Mouse (Mus musculus) forebrain, postnatal 0 days (tissue): ENCODE measurements around the gene Gimap5. TPM values are rescaled to one million over a fixed set of nuclear protein-coding genes. Genes with fewer than 3 reads are reported as not detected.

Source experiments
- ATAC-seq: fragments of 200-750 bp; cut with Nextera tagmentation; 2 replicates; pipeline ENCODE4 v1.8.0; 2017; ENCODE audit warnings: mild to moderate bottlenecking, moderate library complexity
- DNase-seq: peaks from one replicate; pipeline ENCODE4 v3.0.0-alpha.2; 2015
- H3K27ac ChIP-seq: fragments of 300-500 bp; sonication (generic); 2 replicates; pipeline ENCODE4 v1.5.1; 2014; ENCODE audit warnings: low read depth, mild to moderate bottlenecking, antibody characterized with exemption, low read length, moderate library complexity, mixed read lengths
- H3K27me3 ChIP-seq: fragments of 300-500 bp; sonication (generic); 2 replicates; pipeline ENCODE4 v1.6.1; 2014; ENCODE audit warnings: mild to moderate bottlenecking, low read length, mixed read lengths; ENCODE audit not compliant: insufficient read depth
- H3K36me3 ChIP-seq: fragments of 300-500 bp; sonication (generic); 2 replicates; pipeline ENCODE4 v1.6.1; 2014; ENCODE audit warnings: mild to moderate bottlenecking, moderate library complexity; ENCODE audit not compliant: insufficient read depth
- H3K4me1 ChIP-seq: fragments of 300-500 bp; sonication (generic); 2 replicates; pipeline ENCODE4 v1.6.1; 2014; ENCODE audit warnings: antibody characterized with exemption; ENCODE audit not compliant: insufficient read depth
- H3K4me2 ChIP-seq: fragments of 300-500 bp; sonication (generic); 2 replicates; pipeline ENCODE4 v1.6.1; 2014; ENCODE audit warnings: low read depth, mild to moderate bottlenecking, moderate library complexity
- H3K4me3 ChIP-seq: fragments of 300-500 bp; sonication (generic); 2 replicates; pipeline ENCODE4 v1.5.1; 2014; ENCODE audit warnings: low read depth, low read length, mixed read lengths
- H3K9ac ChIP-seq: fragments of 300-500 bp; sonication (generic); 2 replicates; pipeline ENCODE4 v1.6.1; 2014; ENCODE audit warnings: mild to moderate bottlenecking
- H3K9me3 ChIP-seq: fragments of 300-500 bp; sonication (generic); 2 replicates; pipeline ENCODE4 v1.6.1; 2016; ENCODE audit warnings: low read length
- CTCF ChIP-seq: sonication (generic); IDR thresholded peaks from 2 replicates; pipeline ENCODE4 v1.5.1; 2016; ENCODE audit warnings: antibody characterized with exemption, control low read depth, low read depth
- WGBS: fragments of 180-500 bp; shearing (Covaris S2); extraction: QIAGEN DNeasy Blood & Tissue Kit; methylation state at CpG from one replicate; pipeline ENCODE4 v1.1.7; 2014; 5-methylcytosine and 5-hydroxymethylcytosine counted together
- polyA plus RNA-seq: library from polyadenylated mRNA; unstranded; fragments of >200 nt; fragmentation: Nextera tagmentation; extraction: Ambion mirVana; gene quantifications from 2 replicates; pipeline ENCODE4 v1.2.1, GENCODE M21; 2015
- total RNA-seq: library from RNA; depleted of rRNA; stranded (reverse); fragments of >200 nt; gene quantifications from 2 replicates; pipeline ENCODE4 v1.2.3, GENCODE M21; 2014; rRNA removed

Gene Gimap5
- total and polyA plus RNA-seq, 2 experiments from 2014 or later = 1.4 to 1.7 TPM

GRCm38 (mm10) chr6:48785189-48785588 lies 39.2 kb downstream of the Gimap5 start:
- Histone ChIP-seq H3K27me3 (no peaks in the 10 kb centered on the region), H3K27ac (no peak overlapping the region), H3K4me2 (no peak overlapping the region), H3K4me1 (no peaks in the 10 kb centered on the region), H3K4me3 (no peak overlapping the region), H3K36me3 (no peaks in the 10 kb centered on the region), H3K9me3 (no peaks in the 10 kb centered on the region), H3K9ac (no peak overlapping the region)
- ATAC-seq (no peak), DNase-seq (no peak)
- no peak for TF ChIP-seq CTCF
- 79% methylated on average over 1 of the region's 1 CpGs for WGBS

GRCm38 (mm10) chr6:48785601-48786000 lies 39.6 kb downstream of the Gimap5 start:
- Histone ChIP-seq H3K9ac (no peak overlapping the region), H3K27ac (no peak overlapping the region), H3K9me3 (no peaks in the 10 kb centered on the region), H3K36me3 (no peaks in the 10 kb centered on the region), H3K4me2 (no peak overlapping the region), H3K4me1 (no peaks in the 10 kb centered on the region), H3K27me3 (no peaks in the 10 kb centered on the region), H3K4me3 (no peak overlapping the region)
- no peak for TF ChIP-seq CTCF
- 75% methylated on average over 2 of the region's 2 CpGs for WGBS
- no peak for DNase-seq
- no peak for ATAC-seq

DNA sequence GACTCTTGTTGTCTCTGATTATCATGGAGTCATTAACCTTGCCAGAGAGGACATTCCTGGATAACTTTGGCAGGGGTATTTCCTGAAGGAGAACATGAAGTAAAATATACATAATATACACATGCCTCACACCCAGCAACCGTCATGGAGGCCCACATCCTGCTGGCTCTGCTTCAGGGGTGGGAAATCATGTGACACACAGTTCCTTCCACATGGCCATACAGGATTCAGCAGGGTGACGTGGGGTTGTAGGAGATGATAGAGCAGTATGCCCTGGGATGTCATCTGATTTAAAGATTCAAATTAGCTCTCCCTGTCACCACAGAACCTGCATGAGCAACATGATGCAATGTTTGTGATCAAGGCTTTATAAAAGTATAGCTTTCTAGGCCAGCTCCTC lies 41.9 kb downstream of the Gimap5 start:
- WGBS = 78% methylated on average over 2 of the region's 2 CpGs
- no peaks in the 10 kb centered on the region for H3K9me3 ChIP-seq
- DNase-seq = no peak
- TF ChIP-seq CTCF = no peak
- H3K27ac ChIP-seq = no peak overlapping the region
- H3K4me1 ChIP-seq = no peaks in the 10 kb centered on the region
- no peaks in the 10 kb centered on the region for H3K27me3 ChIP-seq
- ATAC-seq = no peak
- no peaks in the 10 kb centered on the region for H3K36me3 ChIP-seq
- H3K9ac ChIP-seq = no peak overlapping the region
- H3K4me3 ChIP-seq = no peak overlapping the region
- no peak overlapping the region for H3K4me2 ChIP-seq

- H3K4me2 ChIP-seq = no peak overlapping the region
- H3K4me3 ChIP-seq = no peak overlapping the region
- H3K27me3 ChIP-seq = no peaks in the 10 kb centered on the region
- no peaks in the 10 kb centered on the region for H3K36me3 ChIP-seq
- DNase-seq (no peak), ATAC-seq (no peak)
- WGBS = 70% methylated on average over 1 of the region's 1 CpGs
- TF ChIP-seq CTCF = no peak
- 0 out of 2 replicates have a peak, but pooled peaks cover 3% of the 10 kb centered on the region for H3K9me3 ChIP-seq
- H3K27ac ChIP-seq = no peak overlapping the region
- no peak overlapping the region for H3K9ac ChIP-seq
- no peaks in the 10 kb centered on the region for H3K4me1 ChIP-seq
Measured at GRCm38 (mm10) chr6:48801897-48802296, 55.9 kb downstream of the Gimap5 start.

- ATAC-seq (peak; percentile 68), DNase-seq (peak; percentile 54)
- no peak overlapping the region for H3K4me3 ChIP-seq
- no peaks in the 10 kb centered on the region for H3K4me1 ChIP-seq
- H3K9ac ChIP-seq = no peak overlapping the region
- no peak for TF ChIP-seq CTCF
- no peaks in the 10 kb centered on the region for H3K27me3 ChIP-seq
- 0 out of 2 replicates have a peak, but pooled peaks cover 3% of the 10 kb centered on the region for H3K9me3 ChIP-seq
- no peak overlapping the region for H3K27ac ChIP-seq
- no peak overlapping the region for H3K4me2 ChIP-seq
- H3K36me3 ChIP-seq = no peaks in the 10 kb centered on the region
Measured at GRCm38 (mm10) chr6:48803406-48804051, 57.5 kb downstream of the Gimap5 start.

Other genes starting within 250 kb of the Gimap5 start
- gene Atp6v0e2, start 208.6 kb upstream of the Gimap5 start, total RNA-seq = 288 and 325 TPM in 2 replicates
- 384 and 414 TPM in 2 replicates for gene Atp6v0e2, start 208.6 kb upstream of the Gimap5 start, polyA plus RNA-seq
- 27.5 and 28.7 TPM in 2 replicates for gene Lrrc61, start 191.4 kb upstream of the Gimap5 start, total RNA-seq
- 16.8 and 20.9 TPM in 2 replicates for gene Lrrc61, start 191.4 kb upstream of the Gimap5 start, polyA plus RNA-seq
- 8.0 and 9.1 TPM in 2 replicates for gene Rarres2, start 173.4 kb upstream of the Gimap5 start, total RNA-seq
- 12.0 and 13.1 TPM in 2 replicates for gene Rarres2, start 173.4 kb upstream of the Gimap5 start, polyA plus RNA-seq
- gene Gm45021, start 156.6 kb upstream of the Gimap5 start, total RNA-seq = 1.2 TPM in 1 of 2 replicates, not detected in the other
- gene Gm45021, start 156.6 kb upstream of the Gimap5 start, polyA plus RNA-seq = not detected in 2 replicates
- gene Repin1, start 152.3 kb upstream of the Gimap5 start, total RNA-seq = 40.7 and 55.0 TPM in 2 replicates
- gene Repin1, start 152.3 kb upstream of the Gimap5 start, polyA plus RNA-seq = 26.4 and 29.3 TPM in 2 replicates
- not detected in 2 replicates for gene Gm44965, start 152.3 kb upstream of the Gimap5 start, total RNA-seq
- gene Gm44965, start 152.3 kb upstream of the Gimap5 start, polyA plus RNA-seq = 1.2 TPM in 1 of 2 replicates, not detected in the other
- gene Zfp775, start 144.1 kb upstream of the Gimap5 start, total RNA-seq = 10.2 and 10.3 TPM in 2 replicates
- gene Zfp775, start 144.1 kb upstream of the Gimap5 start, polyA plus RNA-seq = 8.9 and 11.5 TPM in 2 replicates
- gene AI854703, start 119.4 kb upstream of the Gimap5 start, total RNA-seq = 24.4 and 24.5 TPM in 2 replicates
- gene AI854703, start 119.4 kb upstream of the Gimap5 start, polyA plus RNA-seq = 18.5 and 23.8 TPM in 2 replicates
- 0.69 and 2.2 TPM in 2 replicates for gene Gimap8, start 99.0 kb upstream of the Gimap5 start, total RNA-seq
- gene Gimap8, start 99.0 kb upstream of the Gimap5 start, polyA plus RNA-seq = 0.45 and 0.46 TPM in 2 replicates
- gene Gimap9, start 70.1 kb upstream of the Gimap5 start, total RNA-seq = 1.4 and 1.5 TPM in 2 replicates
- 0.79 and 1.3 TPM in 2 replicates for gene Gimap9, start 70.1 kb upstream of the Gimap5 start, polyA plus RNA-seq
- gene Gimap4, start 61.6 kb upstream of the Gimap5 start, total RNA-seq = 0.52 and 2.1 TPM in 2 replicates
- 0.48 and 0.70 TPM in 2 replicates for gene Gimap4, start 61.6 kb upstream of the Gimap5 start, polyA plus RNA-seq
- 6.5 and 6.6 TPM in 2 replicates for gene Gimap6, start 38.0 kb upstream of the Gimap5 start, total RNA-seq
- gene Gimap6, start 38.0 kb upstream of the Gimap5 start, polyA plus RNA-seq = 5.8 and 6.5 TPM in 2 replicates
- gene Gm28053, start 27.6 kb upstream of the Gimap5 start, total RNA-seq = not detected in 2 replicates
- 0.57 TPM in 1 of 2 replicates, not detected in the other for gene Gm28053, start 27.6 kb upstream of the Gimap5 start, polyA plus RNA-seq
- gene Gimap7, start 27.6 kb upstream of the Gimap5 start, total RNA-seq = not detected in 2 replicates
- not detected in 2 replicates for gene Gimap7, start 27.6 kb upstream of the Gimap5 start, polyA plus RNA-seq
- gene Gimap1, start 7.1 kb upstream of the Gimap5 start, total RNA-seq = 1.3 TPM in 2 replicates
- 3.4 and 3.8 TPM in 2 replicates for gene Gimap1, start 7.1 kb upstream of the Gimap5 start, polyA plus RNA-seq
- not detected in 2 replicates for gene Gimap3, start 24.7 kb downstream of the Gimap5 start, total RNA-seq
- not detected in 2 replicates for gene Gimap3, start 24.7 kb downstream of the Gimap5 start, polyA plus RNA-seq
- gene Tmem176a, start 94.7 kb downstream of the Gimap5 start, total RNA-seq = 15.4 and 19.7 TPM in 2 replicates
- 18.3 and 24.5 TPM in 2 replicates for gene Tmem176a, start 94.7 kb downstream of the Gimap5 start, polyA plus RNA-seq
- gene Tmem176b, start 95.3 kb downstream of the Gimap5 start, total RNA-seq = 36.7 and 47.1 TPM in 2 replicates
- 75.3 and 103 TPM in 2 replicates for gene Tmem176b, start 95.3 kb downstream of the Gimap5 start, polyA plus RNA-seq
- gene Aoc1, start 126.7 kb downstream of the Gimap5 start, total RNA-seq = 1.6 TPM in 1 of 2 replicates, not detected in the other
- 0.20 TPM in 1 of 2 replicates, not detected in the other for gene Aoc1, start 126.7 kb downstream of the Gimap5 start, polyA plus RNA-seq
- not detected in 2 replicates for gene 1600015I10Rik, start 183.7 kb downstream of the Gimap5 start, total RNA-seq
- not detected in 2 replicates for gene 1600015I10Rik, start 183.7 kb downstream of the Gimap5 start, polyA plus RNA-seq
- gene Doxl2, start 228.8 kb downstream of the Gimap5 start, total RNA-seq = not detected in 2 replicates
- not detected in 2 replicates for gene Doxl2, start 228.8 kb downstream of the Gimap5 start, polyA plus RNA-seq
- not detected in 2 replicates for gene Svs1, start 240.7 kb downstream of the Gimap5 start, total RNA-seq
- not detected in 2 replicates for gene Svs1, start 240.7 kb downstream of the Gimap5 start, polyA plus RNA-seq